Mouse (Mus musculus): Measurements from ENCODE around the gene Impg1. TPM values are rescaled to one million over a fixed set of nuclear protein-coding genes. Genes with fewer than 3 reads are reported as not detected.

The Impg1 gene
- polyA plus RNA-seq, 1 experiment from 2014 or later: 0.04 TPM

DNA sequence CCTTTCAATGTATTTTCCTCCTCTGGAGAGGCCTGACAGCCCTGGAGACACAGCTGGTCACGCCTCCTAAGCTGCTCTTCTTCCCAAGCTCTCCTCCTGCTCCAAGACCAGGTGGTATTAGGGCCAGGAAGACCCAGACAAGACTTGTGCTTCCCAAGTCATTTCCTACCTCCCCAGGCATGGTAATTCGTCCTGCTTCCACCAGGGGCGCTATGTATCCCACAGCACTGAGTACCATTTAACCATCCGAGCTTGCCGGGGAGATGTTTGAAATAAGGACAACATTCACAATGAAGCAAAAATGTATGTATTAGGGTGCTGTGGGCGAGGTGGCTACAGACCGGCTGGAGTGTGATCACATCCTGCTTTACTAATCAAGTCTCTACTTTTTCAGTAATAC, 79.3 kb downstream of the Impg1 start:
- no peak overlapping the region for H3K27ac ChIP-seq (replicated peaks)

DNA sequence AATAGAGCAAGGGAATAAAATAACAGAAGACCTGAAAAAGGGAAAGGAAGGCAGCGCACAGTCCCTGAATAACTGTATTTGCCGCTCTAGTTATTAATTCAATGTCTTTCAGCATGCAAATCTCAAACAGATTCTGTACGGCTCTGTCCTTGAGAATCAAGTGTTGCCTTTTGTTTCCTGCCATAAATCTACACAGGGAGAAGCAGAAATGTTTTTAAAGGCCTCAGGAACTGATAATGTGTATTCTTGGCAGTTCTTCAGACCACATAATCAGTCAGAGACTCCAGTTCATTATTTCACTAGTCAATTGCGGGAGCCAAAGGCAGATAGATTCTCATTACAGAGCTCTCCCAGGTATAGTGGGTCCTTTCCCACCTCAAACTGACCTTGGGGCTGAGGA, 82.6 kb downstream of the Impg1 start:
- ATAC-seq (ENCODE audit: extremely low read depth, insufficient number of reproducible peaks, low FRiP score, low TSS enrichment): no peak
- H3K27me3 ChIP-seq (replicated peaks): no peaks in the 10 kb centered on the region
- H3K4me1 ChIP-seq: peaks cover 34% of the 10 kb centered on the region
- 52% methylated on average over 4 of the region's 4 CpGs for WGBS
- H3K9ac ChIP-seq: no peak overlapping the region
- H3K9me3 ChIP-seq: no peaks in the 10 kb centered on the region
- no peak overlapping the region for H3K4me3 ChIP-seq
- H3K36me3 ChIP-seq: no peaks in the 10 kb centered on the region
- H3K4me2 ChIP-seq: no peak overlapping the region
- H3K27ac ChIP-seq (replicated peaks): peak overlapping the region; percentile 20; the same call in 1 of the 2 replicates

More for the DNA sequence above, 79.3 kb downstream of the Impg1 start:
- ATAC-seq (ENCODE audit: extremely low read depth, insufficient number of reproducible peaks, low FRiP score, low TSS enrichment): no peak
- Histone ChIP-seq H3K36me3 (no peaks in the 10 kb centered on the region), H3K9ac (no peak overlapping the region), H3K27me3 (replicated peaks) (no peaks in the 10 kb centered on the region), H3K4me1 (peaks cover 34% of the 10 kb centered on the region), H3K4me2 (no peak overlapping the region), H3K9me3 (no peaks in the 10 kb centered on the region), H3K4me3 (no peak overlapping the region)
- WGBS: 51% methylated on average over 7 of the region's 7 CpGs

DNA sequence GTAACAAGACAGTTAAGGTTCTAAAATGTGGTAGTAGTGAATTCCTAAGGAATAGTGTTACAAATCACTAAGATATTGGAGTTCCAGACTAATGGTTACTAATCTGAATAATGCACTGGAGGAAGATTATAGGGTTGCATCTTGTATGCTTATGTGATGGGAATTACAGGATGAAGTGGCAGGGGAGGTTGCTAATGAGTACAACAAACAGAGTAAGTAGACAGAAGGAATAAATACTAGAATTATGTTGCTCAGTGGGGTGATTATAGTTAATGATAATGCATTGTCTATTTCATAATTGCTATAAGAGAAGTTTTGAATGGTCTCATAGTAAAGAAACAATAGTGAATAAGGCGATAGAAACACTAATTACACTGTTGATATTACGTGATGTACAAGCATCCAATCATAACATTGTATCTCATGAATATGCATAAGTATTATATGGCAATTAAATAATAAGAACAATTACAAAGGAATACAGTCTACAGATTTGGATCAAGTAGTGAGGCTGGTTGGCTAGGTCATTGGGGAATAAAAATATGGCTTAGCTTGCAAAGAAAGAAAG, 85.1 kb downstream of the Impg1 start:
- Histone ChIP-seq H3K9ac (no peak overlapping the region), H3K27me3 (replicated peaks) (no peaks in the 10 kb centered on the region), H3K4me2 (no peak overlapping the region), H3K4me3 (no peak overlapping the region), H3K9me3 (no peaks in the 10 kb centered on the region), H3K4me1 (peaks cover 22% of the 10 kb centered on the region), H3K36me3 (no peaks in the 10 kb centered on the region), H3K27ac (replicated peaks) (no peak overlapping the region)
- WGBS: 78% methylated on average over 2 of the region's 2 CpGs
- no peak for ATAC-seq (ENCODE audit: extremely low read depth, insufficient number of reproducible peaks, low FRiP score, low TSS enrichment)

DNA sequence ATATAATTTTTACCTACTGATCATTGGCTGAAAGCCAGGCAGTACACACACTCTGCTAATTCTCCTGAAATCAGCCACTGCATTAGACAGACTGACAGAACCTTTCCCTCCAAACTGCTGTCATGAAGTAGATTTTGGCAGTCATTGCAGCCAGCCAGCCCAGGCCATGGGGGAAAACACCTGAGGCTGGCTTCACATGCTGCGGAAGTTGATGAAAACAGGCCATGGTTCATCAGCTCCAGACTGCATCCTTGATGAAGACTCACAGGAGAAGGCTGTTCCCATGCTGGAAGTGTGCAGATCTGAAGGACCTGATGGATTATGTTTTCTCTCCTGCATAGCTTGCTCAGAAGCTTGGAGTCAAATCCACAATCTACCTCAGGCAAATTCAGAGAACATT, 91.2 kb downstream of the Impg1 start:
- H3K9ac ChIP-seq: no peak overlapping the region
- H3K4me3 ChIP-seq: no peak overlapping the region
- WGBS: 64% methylated on average over 1 of the region's 1 CpGs
- H3K27ac ChIP-seq (replicated peaks): 0 out of 2 replicates have a peak overlapping the region, but pooled peaks have one; percentile 0
- H3K9me3 ChIP-seq: no peaks in the 10 kb centered on the region
- no peaks in the 10 kb centered on the region for H3K27me3 ChIP-seq (replicated peaks)
- peaks cover 13% of the 10 kb centered on the region for H3K4me1 ChIP-seq
- H3K36me3 ChIP-seq: no peaks in the 10 kb centered on the region
- ATAC-seq (ENCODE audit: extremely low read depth, insufficient number of reproducible peaks, low FRiP score, low TSS enrichment): no peak
- H3K4me2 ChIP-seq: no peak overlapping the region

DNA sequence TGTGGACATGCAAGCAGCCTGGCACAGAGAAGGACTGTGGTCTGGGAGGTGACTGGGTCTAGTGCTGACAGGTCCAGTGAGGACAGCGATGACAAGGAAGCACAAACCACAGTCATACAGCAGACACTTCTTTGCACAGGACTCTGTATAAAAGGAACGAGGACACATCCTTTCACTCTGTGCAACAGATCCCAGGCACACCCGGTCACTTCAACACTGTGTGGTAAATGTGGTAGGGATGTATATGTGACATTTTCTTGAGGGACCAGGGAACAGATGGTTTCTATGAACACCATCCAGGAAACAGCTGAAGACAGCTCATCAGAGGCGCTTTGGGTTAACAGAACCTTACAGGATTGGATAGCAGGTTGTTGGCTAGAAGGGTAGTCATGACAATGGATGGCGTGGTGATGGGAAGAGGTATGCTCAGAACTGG, 92.0 kb downstream of the Impg1 start:
- WGBS: 41% methylated on average over 5 of the region's 5 CpGs
- peaks cover 16% of the 10 kb centered on the region for H3K4me1 ChIP-seq
- H3K9me3 ChIP-seq: no peaks in the 10 kb centered on the region
- H3K9ac ChIP-seq: no peak overlapping the region
- H3K4me2 ChIP-seq: peak overlapping the region; percentile 24; the same call in 1 of the 2 replicates
- H3K27me3 ChIP-seq (replicated peaks): no peaks in the 10 kb centered on the region
- no peak overlapping the region for H3K4me3 ChIP-seq
- peak; percentile 58; the same call in 1 of the 2 replicates for ATAC-seq (ENCODE audit: extremely low read depth, insufficient number of reproducible peaks, low FRiP score, low TSS enrichment)
- H3K27ac ChIP-seq (replicated peaks): peak overlapping the region; percentile 26; the same call in 1 of the 2 replicates
- H3K36me3 ChIP-seq: no peaks in the 10 kb centered on the region

DNA sequence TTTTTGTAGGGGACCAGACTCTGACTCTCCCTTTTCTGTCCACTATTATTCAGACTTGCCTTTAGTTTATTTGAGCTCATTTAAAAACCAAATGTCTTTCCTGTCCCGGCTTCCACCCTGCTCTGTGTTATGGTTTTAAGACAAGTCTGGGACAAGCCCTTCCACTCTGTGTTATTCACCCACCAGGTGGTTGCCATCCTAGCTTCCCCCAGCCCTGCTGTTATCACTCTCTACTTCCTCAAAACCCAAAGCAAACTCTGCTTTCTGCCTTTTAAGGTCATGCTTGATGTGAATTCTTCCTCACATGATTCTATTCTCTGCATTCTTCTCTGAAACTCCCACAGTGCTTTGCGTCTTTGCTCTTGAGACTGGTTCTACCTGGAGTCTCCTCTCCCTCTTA, 96.6 kb downstream of the Impg1 start:
- WGBS: 55% methylated on average over 2 of the region's 2 CpGs
- no peaks in the 10 kb centered on the region for H3K27me3 ChIP-seq (replicated peaks)
- H3K4me3 ChIP-seq: no peak overlapping the region
- no peak overlapping the region for H3K4me2 ChIP-seq
- H3K27ac ChIP-seq (replicated peaks): no peak overlapping the region
- H3K9me3 ChIP-seq: no peaks in the 10 kb centered on the region
- H3K36me3 ChIP-seq: no peaks in the 10 kb centered on the region
- no peak for ATAC-seq (ENCODE audit: extremely low read depth, insufficient number of reproducible peaks, low FRiP score, low TSS enrichment)
- H3K4me1 ChIP-seq: peaks cover 10% of the 10 kb centered on the region
- H3K9ac ChIP-seq: no peak overlapping the region

DNA sequence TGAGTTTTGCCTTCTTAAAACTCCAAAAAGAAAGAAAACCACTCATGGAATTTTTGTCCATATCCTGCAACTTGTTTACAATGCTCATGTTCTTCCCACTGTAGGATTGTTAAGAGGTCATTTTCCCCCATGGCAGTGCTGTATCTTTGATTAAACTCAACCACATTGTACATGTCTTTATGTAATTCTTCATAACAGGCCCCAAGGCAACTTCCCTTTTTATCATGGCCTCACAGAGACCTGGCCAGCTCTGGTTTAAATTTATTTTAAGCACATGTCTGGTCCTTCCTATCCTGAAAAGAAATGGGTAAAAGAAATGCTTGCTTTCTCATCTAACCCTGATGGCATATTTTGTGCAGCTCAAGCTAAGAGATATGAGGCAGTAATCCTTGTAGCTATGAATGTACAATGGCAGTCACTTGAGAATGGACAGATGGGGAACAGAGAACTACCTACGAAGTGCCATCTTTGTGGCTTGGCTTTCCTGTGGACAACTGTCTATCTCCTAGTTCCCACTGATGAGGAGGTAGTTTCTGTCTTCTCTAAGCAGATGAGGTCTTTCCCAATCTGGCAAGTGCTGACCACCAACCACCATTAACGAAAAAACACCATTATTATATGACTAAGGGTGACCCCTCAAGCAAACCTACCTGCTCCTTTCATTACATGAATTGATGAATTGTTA, 97.6 kb downstream of the Impg1 start:
- peaks cover 6% of the 10 kb centered on the region; the same call in 1 of the 2 replicates for H3K4me1 ChIP-seq
- no peaks in the 10 kb centered on the region for H3K36me3 ChIP-seq
- H3K27ac ChIP-seq (replicated peaks): no peak overlapping the region
- H3K27me3 ChIP-seq (replicated peaks): no peaks in the 10 kb centered on the region
- H3K9me3 ChIP-seq: no peaks in the 10 kb centered on the region
- H3K4me2 ChIP-seq: no peak overlapping the region
- no peak for ATAC-seq (ENCODE audit: extremely low read depth, insufficient number of reproducible peaks, low FRiP score, low TSS enrichment)
- H3K9ac ChIP-seq: no peak overlapping the region
- 77% methylated on average over 2 of the region's 2 CpGs for WGBS
- no peak overlapping the region for H3K4me3 ChIP-seq

DNA sequence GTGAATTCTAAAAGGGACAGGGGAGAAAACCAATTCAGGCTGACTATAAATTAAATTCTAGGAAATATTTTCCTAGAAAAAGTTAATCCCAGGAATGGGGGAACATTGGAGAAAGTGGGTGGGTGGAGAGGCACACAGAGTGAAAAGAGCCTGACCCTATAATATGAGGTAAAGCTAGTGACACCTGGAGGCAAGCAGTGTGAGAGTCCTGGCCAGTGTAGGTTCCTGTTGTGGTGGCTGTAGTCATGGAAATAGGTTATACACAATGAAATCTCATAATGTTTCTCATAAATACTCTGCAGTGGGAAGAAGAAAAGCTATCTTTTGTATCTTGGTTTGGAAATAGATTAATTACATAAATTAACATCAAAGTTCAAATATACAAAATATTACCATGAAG, 105.2 kb downstream of the Impg1 start:
- no peak overlapping the region for H3K4me3 ChIP-seq
- peaks cover 5% of the 10 kb centered on the region; the same call in 1 of the 2 replicates for H3K4me1 ChIP-seq
- ATAC-seq (ENCODE audit: extremely low read depth, insufficient number of reproducible peaks, low FRiP score, low TSS enrichment): no peak
- H3K27ac ChIP-seq (replicated peaks): no peak overlapping the region
- no peaks in the 10 kb centered on the region for H3K27me3 ChIP-seq (replicated peaks)
- H3K4me2 ChIP-seq: no peak overlapping the region
- no peaks in the 10 kb centered on the region for H3K36me3 ChIP-seq
- H3K9ac ChIP-seq: no peak overlapping the region
- no peaks in the 10 kb centered on the region for H3K9me3 ChIP-seq

DNA sequence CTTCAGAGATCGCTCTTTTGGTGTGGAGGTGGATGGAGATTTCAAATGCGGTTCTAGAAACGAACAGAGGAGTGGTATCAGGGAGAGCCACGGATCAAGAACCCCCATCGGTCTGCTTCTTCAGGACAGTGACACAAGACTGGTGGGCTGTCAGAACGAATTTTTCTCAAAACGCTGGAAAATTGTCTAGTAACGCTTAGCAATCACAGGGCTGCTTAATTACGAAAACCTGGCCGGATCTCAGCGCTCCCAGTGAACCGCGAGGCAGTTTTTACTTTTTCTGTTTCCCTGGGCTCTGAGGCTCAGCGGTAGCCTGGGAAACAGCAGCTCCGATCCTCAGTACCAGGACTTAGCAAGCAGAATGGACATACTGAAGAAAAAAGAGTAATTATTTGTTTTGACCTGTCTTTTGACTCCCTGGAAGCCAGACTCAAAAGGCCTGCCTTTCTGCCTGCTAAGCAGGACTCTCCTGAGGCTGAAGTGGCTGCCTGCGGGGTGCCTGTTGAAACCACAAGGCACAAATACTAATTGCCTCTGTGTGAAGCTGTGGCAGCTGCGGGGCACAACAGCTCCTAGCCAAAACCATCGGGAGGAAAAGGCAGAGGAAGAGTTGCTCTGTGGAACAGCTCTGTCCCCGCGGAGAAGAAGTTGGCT, 113.5 kb downstream of the Impg1 start:
- Histone ChIP-seq H3K27ac (replicated peaks) (no peak overlapping the region), H3K27me3 (replicated peaks) (no peaks in the 10 kb centered on the region), H3K4me1 (no peaks in the 10 kb centered on the region), H3K4me2 (peak overlapping the region; percentile 37), H3K4me3 (peak overlapping the region; percentile 20; the same call in 1 of the 2 replicates), H3K36me3 (no peaks in the 10 kb centered on the region), H3K9me3 (no peaks in the 10 kb centered on the region), H3K9ac (no peak overlapping the region)
- no peak for ATAC-seq (ENCODE audit: extremely low read depth, insufficient number of reproducible peaks, low FRiP score, low TSS enrichment)
- WGBS: 37% methylated on average over 20 of the region's 20 CpGs

DNA sequence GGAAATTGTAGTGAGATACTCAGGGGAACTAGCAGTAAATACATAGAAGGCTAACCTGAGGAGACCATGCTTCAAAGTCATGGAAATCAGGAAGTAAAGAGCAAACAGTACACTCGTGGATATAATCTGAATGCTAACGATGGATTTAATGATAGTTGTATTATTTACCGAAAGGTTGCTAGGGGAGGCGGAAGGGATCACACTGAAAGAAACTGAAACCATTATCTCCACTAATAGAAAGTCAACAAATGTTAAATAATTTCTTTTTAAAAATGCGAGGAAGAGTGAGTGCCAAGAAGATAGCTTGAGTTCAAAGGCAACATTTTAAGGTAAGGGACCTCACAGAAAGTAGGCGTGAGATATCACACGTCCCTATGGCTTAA, 114.0 kb downstream of the Impg1 start:
- Histone ChIP-seq H3K27me3 (replicated peaks) (no peaks in the 10 kb centered on the region), H3K4me2 (peak overlapping the region; percentile 37), H3K27ac (replicated peaks) (no peak overlapping the region), H3K4me1 (no peaks in the 10 kb centered on the region), H3K4me3 (peak overlapping the region; percentile 20; the same call in 1 of the 2 replicates), H3K36me3 (no peaks in the 10 kb centered on the region), H3K9ac (no peak overlapping the region), H3K9me3 (no peaks in the 10 kb centered on the region)
- no peak for ATAC-seq (ENCODE audit: extremely low read depth, insufficient number of reproducible peaks, low FRiP score, low TSS enrichment)
- WGBS: 64% methylated on average over 7 of the region's 7 CpGs

DNA sequence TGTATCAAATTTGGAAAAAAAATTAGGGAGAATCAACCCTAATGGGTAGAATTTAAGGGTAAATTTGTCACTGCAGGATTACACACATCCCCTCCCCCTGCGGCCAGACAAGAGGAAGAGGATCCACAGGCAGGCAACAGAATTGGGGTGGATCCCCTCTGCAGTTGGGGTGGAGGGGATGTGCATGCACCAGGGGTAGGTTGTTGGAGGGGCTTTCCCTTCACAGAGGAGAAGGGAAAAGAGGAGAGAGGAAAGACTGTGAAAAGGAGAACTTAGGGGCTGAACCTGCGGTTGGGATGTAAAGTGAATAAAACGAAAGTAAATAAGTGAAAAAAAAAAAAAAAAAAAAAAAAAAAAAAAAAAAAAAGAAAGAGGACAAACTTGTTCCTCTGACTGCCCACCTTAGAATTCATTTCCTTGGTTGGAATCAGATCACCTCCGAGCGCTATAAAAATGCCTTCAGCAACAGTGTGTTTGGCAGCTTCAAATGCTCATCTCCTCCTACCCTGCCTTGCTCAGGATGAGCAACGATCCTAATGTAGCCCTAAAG, 120.8 kb downstream of the Impg1 start:
- Histone ChIP-seq H3K36me3 (no peaks in the 10 kb centered on the region), H3K27me3 (replicated peaks) (no peaks in the 10 kb centered on the region), H3K9ac (no peak overlapping the region), H3K27ac (replicated peaks) (no peak overlapping the region), H3K4me3 (no peak overlapping the region), H3K9me3 (no peaks in the 10 kb centered on the region), H3K4me1 (no peaks in the 10 kb centered on the region), H3K4me2 (no peak overlapping the region)
- ATAC-seq (ENCODE audit: extremely low read depth, insufficient number of reproducible peaks, low FRiP score, low TSS enrichment): no peak
- WGBS: 83% methylated on average over 6 of the region's 6 CpGs

Measured in heart, embryonic 13.5 days (tissue).